Mouse (Mus musculus) heart, embryonic 12.5 days (tissue): ENCODE measurements around the gene Ebf1. TPM values are rescaled to one million over a fixed set of nuclear protein-coding genes. Genes with fewer than 3 reads are reported as not detected.

Experiments used
- ATAC-seq: fragments of 200-750 bp; cut with Nextera tagmentation; 2 replicates; pipeline ENCODE4 v1.8.0; 2017; ENCODE audit warnings: moderate TSS enrichment, moderate library complexity; ENCODE audit not compliant: insufficient number of reproducible peaks, low FRiP score
- H3K27ac ChIP-seq: fragments of 300-500 bp; sonication (generic); 2 replicates; pipeline ENCODE4 v1.5.1; 2016; ENCODE audit warnings: mild to moderate bottlenecking, moderate library complexity; ENCODE audit not compliant: poor library complexity, severe bottlenecking
- H3K27me3 ChIP-seq: fragments of 300-500 bp; sonication (generic); replicated peaks from 2 replicates; pipeline ENCODE4 v1.6.1; 2016; ENCODE audit warnings: mild to moderate bottlenecking, moderate library complexity
- H3K36me3 ChIP-seq: fragments of 300-500 bp; sonication (generic); 2 replicates; pipeline ENCODE4 v1.6.1; 2016; ENCODE audit warnings: mild to moderate bottlenecking, moderate library complexity
- H3K4me1 ChIP-seq: fragments of 300-500 bp; sonication (generic); replicated peaks from 2 replicates; pipeline ENCODE4 v1.6.1; 2016; ENCODE audit warnings: mild to moderate bottlenecking
- H3K4me2 ChIP-seq: fragments of 300-500 bp; sonication (generic); 2 replicates; pipeline ENCODE4 v1.6.1; 2016; ENCODE audit warnings: mild to moderate bottlenecking, moderate library complexity
- H3K4me3 ChIP-seq: fragments of 300-500 bp; sonication (generic); 2 replicates; pipeline ENCODE4 v1.5.1; 2016; ENCODE audit warnings: mild to moderate bottlenecking
- H3K9ac ChIP-seq: fragments of 300-500 bp; sonication (generic); 2 replicates; pipeline ENCODE4 v1.6.1; 2016; ENCODE audit warnings: mild to moderate bottlenecking, moderate library complexity
- H3K9me3 ChIP-seq: fragments of 300-500 bp; sonication (generic); replicated peaks from 2 replicates; pipeline ENCODE4 v1.6.1; 2016; ENCODE audit warnings: mild to moderate bottlenecking, moderate library complexity
- WGBS: fragments of 180-500 bp; shearing (Covaris S2); methylation state at CpG from one replicate; pipeline ENCODE4 v1.1.7; 2016; 5-methylcytosine and 5-hydroxymethylcytosine counted together
- polyA plus RNA-seq: library from polyadenylated mRNA; unstranded; fragments of >200 nt; fragmentation: Nextera tagmentation; extraction: Ambion mirVana; gene quantifications from 2 replicates; pipeline ENCODE4 v1.2.1, GENCODE M21; 2016

The Ebf1 gene
- polyA plus RNA-seq, 1 experiment from 2014 or later, result 13.9 TPM

GRCm38 (mm10) chr11:44911765-44912164 lies 294.6 kb downstream of the Ebf1 start:
- no peak overlapping the region for H3K27ac ChIP-seq
- WGBS, result 61% methylated on average over 1 of the region's 1 CpGs
- no peaks in the 10 kb centered on the region for H3K36me3 ChIP-seq
- H3K9me3 ChIP-seq, result no peaks in the 10 kb centered on the region
- H3K9ac ChIP-seq, result no peak overlapping the region
- H3K4me1 ChIP-seq, result peaks cover 14% of the 10 kb centered on the region
- no peak overlapping the region for H3K4me3 ChIP-seq
- no peak overlapping the region for H3K4me2 ChIP-seq
- ATAC-seq, result no peak
- H3K27me3 ChIP-seq, result no peaks in the 10 kb centered on the region

GRCm38 (mm10) chr11:44913806-44914205 lies 296.7 kb downstream of the Ebf1 start:
- Histone ChIP-seq H3K27me3 (no peaks in the 10 kb centered on the region), H3K4me2 (no peak overlapping the region), H3K9me3 (no peaks in the 10 kb centered on the region), H3K9ac (no peak overlapping the region), H3K4me1 (peaks cover 14% of the 10 kb centered on the region), H3K4me3 (no peak overlapping the region), H3K27ac (no peak overlapping the region), H3K36me3 (no peaks in the 10 kb centered on the region)
- no peak for ATAC-seq
- WGBS, result 60% methylated on average over 5 of the region's 5 CpGs

- Histone ChIP-seq H3K27me3 (no peaks in the 10 kb centered on the region), H3K4me2 (no peak overlapping the region), H3K9me3 (no peaks in the 10 kb centered on the region), H3K9ac (no peak overlapping the region), H3K4me1 (peaks cover 9% of the 10 kb centered on the region), H3K4me3 (no peak overlapping the region), H3K27ac (no peak overlapping the region), H3K36me3 (no peaks in the 10 kb centered on the region; the same call in 1 of the 2 replicates)
- 58% methylated on average over 8 of the region's 8 CpGs for WGBS
- no peak for ATAC-seq
Observed at GRCm38 (mm10) chr11:44917059-44917458, 299.9 kb downstream of the Ebf1 start.

GRCm38 (mm10) chr11:44923138-44923537 lies 306.0 kb downstream of the Ebf1 start:
- no peaks in the 10 kb centered on the region for H3K27me3 ChIP-seq
- H3K4me2 ChIP-seq, result no peak overlapping the region
- no peaks in the 10 kb centered on the region; the same call in 1 of the 2 replicates for H3K36me3 ChIP-seq
- H3K4me1 ChIP-seq, result peaks cover 11% of the 10 kb centered on the region
- H3K4me3 ChIP-seq, result no peak overlapping the region
- 46% methylated on average over 3 of the region's 3 CpGs for WGBS
- no peaks in the 10 kb centered on the region for H3K9me3 ChIP-seq
- H3K27ac ChIP-seq, result no peak overlapping the region
- no peak overlapping the region for H3K9ac ChIP-seq
- no peak for ATAC-seq

- Histone ChIP-seq H3K36me3 (no peaks in the 10 kb centered on the region; the same call in 1 of the 2 replicates), H3K4me2 (no peak overlapping the region), H3K4me3 (no peak overlapping the region), H3K9ac (no peak overlapping the region), H3K9me3 (no peaks in the 10 kb centered on the region), H3K4me1 (peaks cover 11% of the 10 kb centered on the region), H3K27ac (no peak overlapping the region), H3K27me3 (no peaks in the 10 kb centered on the region)
- WGBS, result 40% methylated on average over 10 of the region's 10 CpGs
- ATAC-seq, result no peak; the same call in 1 of the 2 replicates
Observed at GRCm38 (mm10) chr11:44923868-44924508, 306.9 kb downstream of the Ebf1 start.

GRCm38 (mm10) chr11:44924896-44925295 lies 307.8 kb downstream of the Ebf1 start:
- ATAC-seq, result no peak
- Histone ChIP-seq H3K9ac (no peak overlapping the region), H3K4me3 (no peak overlapping the region), H3K4me1 (peaks cover 11% of the 10 kb centered on the region), H3K4me2 (no peak overlapping the region), H3K36me3 (no peaks in the 10 kb centered on the region; the same call in 1 of the 2 replicates), H3K27ac (no peak overlapping the region), H3K9me3 (no peaks in the 10 kb centered on the region), H3K27me3 (no peaks in the 10 kb centered on the region)
- 42% methylated on average over 8 of the region's 8 CpGs for WGBS

GRCm38 (mm10) chr11:44925806-44926525 lies 308.8 kb downstream of the Ebf1 start:
- ATAC-seq, result no peak

GRCm38 (mm10) chr11:44928403-44928802 lies 311.3 kb downstream of the Ebf1 start:
- Histone ChIP-seq H3K27ac (no peak overlapping the region), H3K4me1 (peaks cover 11% of the 10 kb centered on the region), H3K4me2 (no peak overlapping the region), H3K9ac (no peak overlapping the region), H3K27me3 (no peaks in the 10 kb centered on the region), H3K9me3 (no peaks in the 10 kb centered on the region), H3K4me3 (no peak overlapping the region), H3K36me3 (no peaks in the 10 kb centered on the region)
- ATAC-seq, result no peak
- WGBS, result 83% methylated on average over 6 of the region's 6 CpGs

More at GRCm38 (mm10) chr11:44925806-44926525, 308.8 kb downstream of the Ebf1 start:
- WGBS, result 86% methylated on average over 12 of the region's 12 CpGs
- no peaks in the 10 kb centered on the region for H3K9me3 ChIP-seq
- H3K4me2 ChIP-seq, result no peak overlapping the region
- H3K4me3 ChIP-seq, result no peak overlapping the region
- H3K27ac ChIP-seq, result no peak overlapping the region
- H3K27me3 ChIP-seq, result no peaks in the 10 kb centered on the region
- H3K36me3 ChIP-seq, result no peaks in the 10 kb centered on the region
- H3K4me1 ChIP-seq, result peaks cover 11% of the 10 kb centered on the region
- no peak overlapping the region for H3K9ac ChIP-seq

GRCm38 (mm10) chr11:44932942-44933483 lies 315.9 kb downstream of the Ebf1 start:
- no peak overlapping the region for H3K4me2 ChIP-seq
- no peak overlapping the region for H3K9ac ChIP-seq
- no peaks in the 10 kb centered on the region for H3K36me3 ChIP-seq
- H3K4me3 ChIP-seq, result no peak overlapping the region
- H3K27me3 ChIP-seq, result no peaks in the 10 kb centered on the region
- 71% methylated on average over 6 of the region's 6 CpGs for WGBS
- H3K9me3 ChIP-seq, result no peaks in the 10 kb centered on the region
- no peak for ATAC-seq
- no peaks in the 10 kb centered on the region for H3K4me1 ChIP-seq
- no peak overlapping the region for H3K27ac ChIP-seq

GRCm38 (mm10) chr11:44943781-44944180 lies 326.7 kb downstream of the Ebf1 start:
- 80% methylated on average over 4 of the region's 4 CpGs for WGBS

GRCm38 (mm10) chr11:44944401-44944800 lies 327.3 kb downstream of the Ebf1 start:
- Histone ChIP-seq H3K9me3 (no peaks in the 10 kb centered on the region), H3K9ac (no peak overlapping the region), H3K27me3 (no peaks in the 10 kb centered on the region), H3K4me1 (no peaks in the 10 kb centered on the region), H3K4me2 (no peak overlapping the region), H3K4me3 (no peak overlapping the region), H3K36me3 (no peaks in the 10 kb centered on the region), H3K27ac (no peak overlapping the region)
- WGBS, result 77% methylated on average over 2 of the region's 2 CpGs
- no peak for ATAC-seq

More at GRCm38 (mm10) chr11:44943781-44944180, 326.7 kb downstream of the Ebf1 start:
- no peak overlapping the region for H3K27ac ChIP-seq
- H3K4me3 ChIP-seq, result no peak overlapping the region
- no peak overlapping the region for H3K9ac ChIP-seq
- no peaks in the 10 kb centered on the region for H3K4me1 ChIP-seq
- H3K4me2 ChIP-seq, result no peak overlapping the region
- no peak for ATAC-seq
- H3K9me3 ChIP-seq, result no peaks in the 10 kb centered on the region
- no peaks in the 10 kb centered on the region for H3K27me3 ChIP-seq
- no peaks in the 10 kb centered on the region for H3K36me3 ChIP-seq
